Mouse (Mus musculus) testis, adult 2 months (tissue): ENCODE results near the gene Tshb. TPM values are rescaled to one million over a fixed set of nuclear protein-coding genes. Genes with fewer than 3 reads are reported as not detected.

ENCODE experiments used
- H3K27ac ChIP-seq: fragments of 200-500 bp; 2 replicates; pipeline ENCODE4 v1.5.1; 2012; ENCODE audit warnings: low read depth, low read length; ENCODE audit not compliant: control insufficient read depth, insufficient read depth
- H3K27me3 ChIP-seq: fragments of 200-500 bp; 2 replicates; pipeline ENCODE4 v1.6.1; 2012; ENCODE audit warnings: mild to moderate bottlenecking, low read length, moderate library complexity; ENCODE audit not compliant: control insufficient read depth, insufficient read depth
- H3K36me3 ChIP-seq: fragments of 200-500 bp; 2 replicates; pipeline ENCODE4 v1.6.1; 2012; ENCODE audit warnings: mild to moderate bottlenecking, low read length; ENCODE audit not compliant: control insufficient read depth, insufficient read depth
- H3K4me1 ChIP-seq: fragments of 200-500 bp; 2 replicates; pipeline ENCODE4 v1.6.1; 2012; ENCODE audit warnings: low read length; ENCODE audit not compliant: control insufficient read depth, insufficient read depth
- H3K4me3 ChIP-seq: fragments of 200-500 bp; 2 replicates; pipeline ENCODE4 v1.5.1; 2012; ENCODE audit warnings: low read depth, mild to moderate bottlenecking, low read length, moderate library complexity, mixed read lengths; ENCODE audit not compliant: control insufficient read depth
- CTCF ChIP-seq: fragments of 200-500 bp; IDR thresholded peaks from 2 replicates; pipeline ENCODE4 v1.5.1; 2012; ENCODE audit warnings: low read depth, mild to moderate bottlenecking, inconsistent platforms, low read length, moderate library complexity; ENCODE audit not compliant: control insufficient read depth, insufficient read depth, insufficient replicate concordance
- POLR2A ChIP-seq: fragments of 200-500 bp; IDR thresholded peaks from 2 replicates; pipeline ENCODE4 v1.6.1; 2012; ENCODE audit warnings: low read depth, mild to moderate bottlenecking, inconsistent platforms, low read length, moderate library complexity; ENCODE audit not compliant: control insufficient read depth
- polyA plus RNA-seq: library from polyadenylated mRNA; depleted of rRNA; stranded (reverse); fragments of >200 nt; gene quantifications from 2 replicates; pipeline ENCODE4 v1.2.3, GENCODE M21; 2012

Gene Tshb
- polyA plus RNA-seq, 1 experiment: 3.8 TPM

GRCm38 (mm10) chr3:102760236-102760635 is 22.3 kb downstream of the Tshb start:
- Histone ChIP-seq H3K36me3 (no peaks in the 10 kb centered on the region), H3K4me3 (no peak overlapping the region), H3K27ac (no peak overlapping the region), H3K27me3 (no peaks in the 10 kb centered on the region), H3K4me1 (no peaks in the 10 kb centered on the region)
- no peak for TF ChIP-seq POLR2A
- no peak for TF ChIP-seq CTCF

- Histone ChIP-seq H3K4me3 (no peak overlapping the region), H3K4me1 (no peaks in the 10 kb centered on the region), H3K36me3 (no peaks in the 10 kb centered on the region), H3K27me3 (no peaks in the 10 kb centered on the region), H3K27ac (no peak overlapping the region)
- no peak for TF ChIP-seq POLR2A
- no peak for TF ChIP-seq CTCF
These were observed 25.5 kb downstream of the Tshb start for GRCm38 (mm10) chr3:102757019-102757418.

- Histone ChIP-seq H3K4me3 (no peak overlapping the region), H3K27ac (no peak overlapping the region), H3K36me3 (no peaks in the 10 kb centered on the region), H3K27me3 (no peaks in the 10 kb centered on the region), H3K4me1 (no peaks in the 10 kb centered on the region)
- TF ChIP-seq POLR2A (no peak), CTCF (no peak)
These were observed 26.7 kb downstream of the Tshb start for GRCm38 (mm10) chr3:102755801-102756200.

- TF ChIP-seq POLR2A: no peak
- TF ChIP-seq CTCF: no peak
- Histone ChIP-seq H3K36me3 (no peaks in the 10 kb centered on the region), H3K27ac (no peak overlapping the region)
These were observed 30.1 kb downstream of the Tshb start for GRCm38 (mm10) chr3:102752457-102752856.

GRCm38 (mm10) chr3:102752053-102752452 is 30.5 kb downstream of the Tshb start:
- no peaks in the 10 kb centered on the region for H3K36me3 ChIP-seq
- H3K4me1 ChIP-seq: no peaks in the 10 kb centered on the region
- H3K27me3 ChIP-seq: no peaks in the 10 kb centered on the region
- no peak overlapping the region for H3K4me3 ChIP-seq
- no peak overlapping the region for H3K27ac ChIP-seq
- TF ChIP-seq POLR2A: no peak
- TF ChIP-seq CTCF: no peak

More at GRCm38 (mm10) chr3:102752457-102752856, 30.1 kb downstream of the Tshb start:
- Histone ChIP-seq H3K4me3 (no peak overlapping the region), H3K4me1 (no peaks in the 10 kb centered on the region), H3K27me3 (no peaks in the 10 kb centered on the region)

GRCm38 (mm10) chr3:102751536-102751935 is 31.0 kb downstream of the Tshb start:
- H3K36me3 ChIP-seq: no peaks in the 10 kb centered on the region
- no peaks in the 10 kb centered on the region for H3K4me1 ChIP-seq
- no peaks in the 10 kb centered on the region for H3K27me3 ChIP-seq
- TF ChIP-seq CTCF (no peak), POLR2A (no peak)
- no peak overlapping the region for H3K27ac ChIP-seq
- H3K4me3 ChIP-seq: no peak overlapping the region

GRCm38 (mm10) chr3:102751136-102751535 is 31.4 kb downstream of the Tshb start:
- Histone ChIP-seq H3K27ac (no peak overlapping the region), H3K36me3 (no peaks in the 10 kb centered on the region), H3K4me3 (no peak overlapping the region), H3K27me3 (no peaks in the 10 kb centered on the region), H3K4me1 (no peaks in the 10 kb centered on the region)
- TF ChIP-seq POLR2A (no peak), CTCF (no peak)

GRCm38 (mm10) chr3:102748686-102749085 is 33.8 kb downstream of the Tshb start:
- no peak overlapping the region for H3K27ac ChIP-seq
- no peak overlapping the region for H3K4me3 ChIP-seq
- H3K27me3 ChIP-seq: no peaks in the 10 kb centered on the region
- H3K36me3 ChIP-seq: no peaks in the 10 kb centered on the region
- H3K4me1 ChIP-seq: no peaks in the 10 kb centered on the region
- TF ChIP-seq CTCF (no peak), POLR2A (no peak)
